Mouse (Mus musculus): ENCODE measurements at regions not wholly inside any gene's neighbourhood (a gene's known extent, or its start where the extent isn't known, plus 50 kb on each side); places are given as distances from the start of the nearest gene placed in this dataset.

DNA sequence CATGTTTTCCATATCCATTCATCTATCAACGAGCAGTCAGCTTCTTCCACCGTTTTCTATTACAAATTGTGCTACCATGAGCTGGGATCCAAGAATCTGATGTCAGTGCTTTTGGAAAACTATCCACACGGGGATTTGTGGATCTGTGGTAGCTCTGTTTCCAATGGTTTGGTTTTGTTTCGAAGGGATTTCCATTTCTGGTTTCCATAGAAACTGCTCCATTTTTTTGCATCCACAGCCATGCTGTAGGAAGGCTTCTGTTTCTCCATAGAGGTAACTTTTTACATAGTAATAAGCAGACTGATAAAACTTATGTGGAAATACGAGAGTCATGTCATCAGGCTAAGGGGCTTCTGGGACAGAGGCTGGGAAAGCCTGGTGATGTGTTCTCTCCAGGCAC is 76.1 kb upstream of the Cachd1 start:
- TF ChIP-seq EP300 (IDR thresholded peaks at IDR 0.05; ENCODE audit: insufficient read depth, low read depth, low read length) (no peak), CTCF (IDR thresholded peaks at IDR 0.05; ENCODE audit: low read depth, low read length) (no peak), POLR2A (IDR thresholded peaks at IDR 0.05; ENCODE audit: insufficient read depth, low read length) (no peak)

DNA sequence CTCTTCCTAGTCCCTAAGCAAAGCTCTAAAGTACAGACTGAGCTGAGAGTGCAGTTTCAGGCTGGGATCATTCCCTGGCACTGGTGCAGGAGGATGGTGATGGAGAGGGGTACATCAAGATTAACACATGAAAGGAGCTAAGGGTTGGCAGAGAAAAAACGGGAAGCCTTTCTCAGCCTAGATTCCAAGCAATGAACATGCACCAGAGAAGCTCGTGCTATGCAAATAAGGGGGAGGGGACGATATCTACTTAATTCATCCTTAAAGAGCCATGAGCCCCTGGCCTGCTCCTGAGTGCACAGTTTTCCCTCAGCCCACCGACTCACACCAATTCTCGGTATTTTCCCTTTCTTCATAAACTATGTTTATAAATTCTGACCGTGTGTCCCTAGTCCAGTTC is 70.5 kb upstream of the Cachd1 start:
- H3K9ac ChIP-seq (ENCODE audit: low read depth, poor library complexity, severe bottlenecking): no peak overlapping the region
- H3K27ac ChIP-seq (ENCODE audit: insufficient read depth, low read length): no peak overlapping the region
- TF ChIP-seq CTCF (IDR thresholded peaks at IDR 0.05; ENCODE audit: low read depth, low read length) (no peak), EP300 (IDR thresholded peaks at IDR 0.05; ENCODE audit: insufficient read depth, low read depth, low read length) (no peak), POLR2A (IDR thresholded peaks at IDR 0.05; ENCODE audit: insufficient read depth, low read length) (no peak)
- H3K9me3 ChIP-seq (replicated peaks; ENCODE audit: control insufficient read depth, insufficient read depth, low read length, poor library complexity, severe bottlenecking): no peaks in the 10 kb centered on the region
- H3K27me3 ChIP-seq (ENCODE audit: control insufficient read depth, insufficient read depth, low read length, poor library complexity, severe bottlenecking): no peaks in the 10 kb centered on the region; the same call in 1 of the 2 replicates
- H3K36me3 ChIP-seq (ENCODE audit: control insufficient read depth, insufficient read depth, low read length, poor library complexity, severe bottlenecking): no peaks in the 10 kb centered on the region
- no peaks in the 10 kb centered on the region for H3K4me1 ChIP-seq (ENCODE audit: control insufficient read depth, insufficient read depth, low read length)
- no peak overlapping the region for H3K4me3 ChIP-seq (ENCODE audit: low read depth, low read length)

More for the DNA sequence above, 76.1 kb upstream of the Cachd1 start:
- no peaks in the 10 kb centered on the region for H3K9me3 ChIP-seq (replicated peaks; ENCODE audit: control insufficient read depth, insufficient read depth, low read length, poor library complexity, severe bottlenecking)
- H3K4me3 ChIP-seq (ENCODE audit: low read depth, low read length): no peak overlapping the region
- no peaks in the 10 kb centered on the region for H3K36me3 ChIP-seq (ENCODE audit: control insufficient read depth, insufficient read depth, low read length, poor library complexity, severe bottlenecking)
- no peaks in the 10 kb centered on the region for H3K4me1 ChIP-seq (ENCODE audit: control insufficient read depth, insufficient read depth, low read length)
- no peak overlapping the region for H3K9ac ChIP-seq (ENCODE audit: low read depth, poor library complexity, severe bottlenecking)
- no peak overlapping the region for H3K27ac ChIP-seq (ENCODE audit: insufficient read depth, low read length)
- H3K27me3 ChIP-seq (ENCODE audit: control insufficient read depth, insufficient read depth, low read length, poor library complexity, severe bottlenecking): no peaks in the 10 kb centered on the region; the same call in 1 of the 2 replicates

DNA sequence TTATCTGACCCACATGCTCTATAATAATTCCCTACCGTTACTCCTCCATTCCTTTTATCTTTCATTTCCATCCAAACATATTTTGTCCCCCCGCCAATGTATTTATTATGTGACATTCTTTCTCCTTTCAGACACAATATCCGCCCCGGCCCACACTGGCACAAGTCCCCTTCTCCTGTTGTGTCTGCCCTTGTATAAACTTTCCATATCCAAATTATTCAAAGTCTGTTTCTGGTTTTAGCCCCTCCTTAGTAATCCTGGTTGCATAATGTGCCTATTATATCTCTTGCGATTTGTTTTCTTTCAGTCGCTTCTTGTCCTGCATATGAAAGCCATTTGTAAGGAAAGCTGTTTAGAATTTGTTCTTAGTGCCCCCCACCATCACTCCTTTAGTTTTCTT is 69.3 kb upstream of the Cachd1 start:
- no peak overlapping the region for H3K9ac ChIP-seq (ENCODE audit: low read depth, poor library complexity, severe bottlenecking)
- H3K4me1 ChIP-seq (ENCODE audit: control insufficient read depth, insufficient read depth, low read length): no peaks in the 10 kb centered on the region
- H3K27ac ChIP-seq (ENCODE audit: insufficient read depth, low read length): no peak overlapping the region
- no peaks in the 10 kb centered on the region for H3K36me3 ChIP-seq (ENCODE audit: control insufficient read depth, insufficient read depth, low read length, poor library complexity, severe bottlenecking)
- TF ChIP-seq EP300 (IDR thresholded peaks at IDR 0.05; ENCODE audit: insufficient read depth, low read depth, low read length) (no peak), POLR2A (IDR thresholded peaks at IDR 0.05; ENCODE audit: insufficient read depth, low read length) (no peak), CTCF (IDR thresholded peaks at IDR 0.05; ENCODE audit: low read depth, low read length) (no peak)
- peaks cover 2% of the 10 kb centered on the region; the same call in 1 of the 2 replicates for H3K27me3 ChIP-seq (ENCODE audit: control insufficient read depth, insufficient read depth, low read length, poor library complexity, severe bottlenecking)
- no peak overlapping the region for H3K4me3 ChIP-seq (ENCODE audit: low read depth, low read length)
- no peaks in the 10 kb centered on the region for H3K9me3 ChIP-seq (replicated peaks; ENCODE audit: control insufficient read depth, insufficient read depth, low read length, poor library complexity, severe bottlenecking)

DNA sequence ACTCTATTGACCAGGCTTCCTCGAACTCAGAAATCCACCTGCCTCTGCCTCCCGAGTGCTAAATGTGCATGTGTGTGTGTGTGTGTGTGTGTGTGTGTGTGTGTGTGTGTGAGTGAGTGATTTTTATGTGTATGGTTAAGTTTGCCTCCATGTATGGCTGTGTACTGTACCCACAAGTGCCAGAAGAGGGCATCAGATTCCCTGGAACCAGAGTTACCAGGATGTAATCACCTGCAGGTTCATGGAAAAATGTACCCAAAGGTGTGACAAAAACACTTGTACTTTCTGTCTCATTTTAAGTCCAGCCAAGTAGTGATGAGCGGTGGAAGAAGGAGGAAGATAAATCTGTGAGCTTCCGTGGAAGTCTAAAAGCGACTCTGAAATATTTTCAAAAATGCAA is 68.2 kb upstream of the Cachd1 start:
- Histone ChIP-seq H3K4me3 (ENCODE audit: low read depth, low read length) (no peak overlapping the region), H3K9ac (ENCODE audit: low read depth, poor library complexity, severe bottlenecking) (no peak overlapping the region), H3K27me3 (ENCODE audit: control insufficient read depth, insufficient read depth, low read length, poor library complexity, severe bottlenecking) (peaks cover 2% of the 10 kb centered on the region; the same call in 1 of the 2 replicates), H3K4me1 (ENCODE audit: control insufficient read depth, insufficient read depth, low read length) (no peaks in the 10 kb centered on the region), H3K27ac (ENCODE audit: insufficient read depth, low read length) (no peak overlapping the region), H3K36me3 (ENCODE audit: control insufficient read depth, insufficient read depth, low read length, poor library complexity, severe bottlenecking) (no peaks in the 10 kb centered on the region), H3K9me3 (replicated peaks; ENCODE audit: control insufficient read depth, insufficient read depth, low read length, poor library complexity, severe bottlenecking) (no peaks in the 10 kb centered on the region)
- TF ChIP-seq EP300 (IDR thresholded peaks at IDR 0.05; ENCODE audit: insufficient read depth, low read depth, low read length) (no peak), POLR2A (IDR thresholded peaks at IDR 0.05; ENCODE audit: insufficient read depth, low read length) (no peak), CTCF (IDR thresholded peaks at IDR 0.05; ENCODE audit: low read depth, low read length) (no peak)

DNA sequence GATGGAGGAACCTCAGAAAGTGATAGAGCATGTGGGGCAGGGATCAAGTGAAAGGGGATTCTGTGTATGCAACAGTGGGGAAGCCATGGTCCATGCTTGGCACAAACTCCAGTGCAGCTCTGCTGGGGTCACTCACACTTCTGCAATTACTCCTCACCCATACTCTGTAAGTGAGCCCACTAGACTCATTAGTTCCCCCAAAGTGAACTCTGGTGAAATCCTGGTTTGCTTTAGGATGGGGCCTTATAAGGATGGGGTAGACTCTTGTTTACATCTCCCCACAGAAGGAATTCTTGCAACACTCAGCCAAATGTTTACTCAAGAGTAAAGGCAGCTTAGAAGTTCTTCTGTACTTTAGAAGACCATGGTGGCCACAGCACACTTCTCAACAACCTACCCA is 62.2 kb upstream of the Cachd1 start:
- no peak overlapping the region for H3K27ac ChIP-seq (ENCODE audit: insufficient read depth, low read length)
- 0 out of 2 replicates have a peak, but pooled peaks cover 2% of the 10 kb centered on the region for H3K27me3 ChIP-seq (ENCODE audit: control insufficient read depth, insufficient read depth, low read length, poor library complexity, severe bottlenecking)
- no peak overlapping the region for H3K9ac ChIP-seq (ENCODE audit: low read depth, poor library complexity, severe bottlenecking)
- H3K4me1 ChIP-seq (ENCODE audit: control insufficient read depth, insufficient read depth, low read length): no peaks in the 10 kb centered on the region
- H3K9me3 ChIP-seq (replicated peaks; ENCODE audit: control insufficient read depth, insufficient read depth, low read length, poor library complexity, severe bottlenecking): no peaks in the 10 kb centered on the region; the same call in 1 of the 2 replicates
- TF ChIP-seq CTCF (IDR thresholded peaks at IDR 0.05; ENCODE audit: low read depth, low read length) (no peak), POLR2A (IDR thresholded peaks at IDR 0.05; ENCODE audit: insufficient read depth, low read length) (no peak), EP300 (IDR thresholded peaks at IDR 0.05; ENCODE audit: insufficient read depth, low read depth, low read length) (no peak)
- no peaks in the 10 kb centered on the region for H3K36me3 ChIP-seq (ENCODE audit: control insufficient read depth, insufficient read depth, low read length, poor library complexity, severe bottlenecking)
- H3K4me3 ChIP-seq (ENCODE audit: low read depth, low read length): no peak overlapping the region

DNA sequence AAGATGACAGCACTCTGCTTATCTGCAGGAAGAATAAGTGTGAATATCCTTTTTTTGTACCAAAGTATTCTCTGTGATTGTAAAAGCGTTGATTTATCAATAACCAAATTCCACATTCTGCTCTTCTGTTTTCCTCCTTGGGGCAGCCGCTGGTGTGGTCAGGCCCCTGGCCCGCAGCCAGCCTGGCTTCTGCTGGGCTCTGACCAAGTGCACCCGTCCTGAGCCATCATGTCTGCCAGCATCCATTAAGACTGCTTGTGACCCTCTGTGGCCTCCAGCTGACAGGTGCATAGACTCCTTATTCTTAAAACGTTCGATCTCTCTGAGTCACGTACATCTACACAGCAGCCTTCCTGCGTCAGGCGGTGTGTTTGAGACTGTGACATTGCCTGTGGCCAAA is 58.9 kb upstream of the Cachd1 start:
- TF ChIP-seq CTCF (IDR thresholded peaks at IDR 0.05; ENCODE audit: low read depth, low read length) (no peak), POLR2A (IDR thresholded peaks at IDR 0.05; ENCODE audit: insufficient read depth, low read length) (no peak), EP300 (IDR thresholded peaks at IDR 0.05; ENCODE audit: insufficient read depth, low read depth, low read length) (no peak)
- H3K9me3 ChIP-seq (replicated peaks; ENCODE audit: control insufficient read depth, insufficient read depth, low read length, poor library complexity, severe bottlenecking): no peaks in the 10 kb centered on the region; the same call in 1 of the 2 replicates
- H3K27ac ChIP-seq (ENCODE audit: insufficient read depth, low read length): no peak overlapping the region
- no peaks in the 10 kb centered on the region for H3K27me3 ChIP-seq (ENCODE audit: control insufficient read depth, insufficient read depth, low read length, poor library complexity, severe bottlenecking)
- H3K4me3 ChIP-seq (ENCODE audit: low read depth, low read length): no peak overlapping the region
- no peaks in the 10 kb centered on the region for H3K4me1 ChIP-seq (ENCODE audit: control insufficient read depth, insufficient read depth, low read length)
- H3K36me3 ChIP-seq (ENCODE audit: control insufficient read depth, insufficient read depth, low read length, poor library complexity, severe bottlenecking): no peaks in the 10 kb centered on the region
- no peak overlapping the region for H3K9ac ChIP-seq (ENCODE audit: low read depth, poor library complexity, severe bottlenecking)

Measured in ES-Bruce4 (cell line).